Mouse (Mus musculus) midbrain, embryonic 13.5 days (tissue): ENCODE data around the gene St3gal4. TPM values are rescaled to one million over a fixed set of nuclear protein-coding genes. Genes with fewer than 3 reads are reported as not detected.
A peak's percentile ranks its signal among the peaks of the same experiment; 100 is the strongest.

Experiments
- ATAC-seq: fragments of 200-750 bp; cut with Nextera tagmentation; 2 replicates; pipeline ENCODE4 v1.8.0; 2017; ENCODE audit warnings: mild to moderate bottlenecking, moderate TSS enrichment, moderate library complexity
- H3K27ac ChIP-seq: fragments of 300-500 bp; sonication (generic); 2 replicates; pipeline ENCODE4 v1.5.1; 2015; ENCODE audit warnings: inconsistent platforms, mild to moderate bottlenecking, moderate library complexity
- H3K27me3 ChIP-seq: fragments of 300-500 bp; sonication (generic); 2 replicates; pipeline ENCODE4 v1.6.1; 2015; ENCODE audit warnings: mild to moderate bottlenecking, inconsistent platforms
- H3K36me3 ChIP-seq: fragments of 300-500 bp; sonication (generic); 2 replicates; pipeline ENCODE4 v1.6.1; 2015; ENCODE audit warnings: mild to moderate bottlenecking, inconsistent platforms
- H3K4me1 ChIP-seq: fragments of 300-500 bp; sonication (generic); replicated peaks from 2 replicates; pipeline ENCODE4 v1.6.1; 2015; ENCODE audit warnings: inconsistent platforms
- H3K4me2 ChIP-seq: fragments of 300-500 bp; sonication (generic); replicated peaks from 2 replicates; pipeline ENCODE4 v1.6.1; 2015; ENCODE audit warnings: moderate library complexity, mild to moderate bottlenecking, inconsistent platforms
- H3K4me3 ChIP-seq: fragments of 300-500 bp; sonication (generic); replicated peaks from 2 replicates; pipeline ENCODE4 v1.5.1; 2015; ENCODE audit warnings: mild to moderate bottlenecking, inconsistent platforms
- H3K9ac ChIP-seq: fragments of 300-500 bp; sonication (generic); replicated peaks from 2 replicates; pipeline ENCODE4 v1.6.1; 2015; ENCODE audit warnings: mild to moderate bottlenecking, inconsistent platforms
- H3K9me3 ChIP-seq: fragments of 300-500 bp; sonication (generic); 2 replicates; pipeline ENCODE4 v1.6.1; 2016; ENCODE audit warnings: mild to moderate bottlenecking, inconsistent platforms
- WGBS: fragments of 180-500 bp; shearing (Covaris S2); methylation state at CpG from one replicate; pipeline ENCODE4 v1.1.7; 2015; 5-methylcytosine and 5-hydroxymethylcytosine counted together
- polyA plus RNA-seq: library from polyadenylated mRNA; unstranded; fragments of >200 nt; fragmentation: Nextera tagmentation; extraction: Ambion mirVana; gene quantifications from 2 replicates; pipeline ENCODE4 v1.2.1, GENCODE M21; 2015

The St3gal4 gene
- polyA plus RNA-seq, 1 experiment from 2014 or later: 8.3 TPM

- no peaks in the 10 kb centered on the region for H3K4me1 ChIP-seq
- no peak overlapping the region for H3K4me3 ChIP-seq
- H3K36me3 ChIP-seq: peaks cover 12% of the 10 kb centered on the region; the same call in 1 of the 2 replicates
- H3K9me3 ChIP-seq: no peaks in the 10 kb centered on the region
- no peak for ATAC-seq
- no peak overlapping the region for H3K27ac ChIP-seq
- no peak overlapping the region for H3K4me2 ChIP-seq
- H3K9ac ChIP-seq: no peak overlapping the region
- H3K27me3 ChIP-seq: no peaks in the 10 kb centered on the region
- WGBS: 78% methylated on average over 6 of the region's 6 CpGs
These were observed 86.6 kb downstream of the St3gal4 start for GRCm38 (mm10) chr9:35032457-35032856.

GRCm38 (mm10) chr9:35030823-35031222, 88.2 kb downstream of the St3gal4 start:
- H3K4me1 ChIP-seq: no peaks in the 10 kb centered on the region
- no peak overlapping the region for H3K4me2 ChIP-seq

GRCm38 (mm10) chr9:35027382-35027997, 91.6 kb downstream of the St3gal4 start:
- Histone ChIP-seq H3K27me3 (0 out of 2 replicates have a peak, but pooled peaks cover 13% of the 10 kb centered on the region), H3K27ac (no peak overlapping the region), H3K4me1 (peaks cover 12% of the 10 kb centered on the region), H3K9ac (no peak overlapping the region), H3K9me3 (no peaks in the 10 kb centered on the region), H3K36me3 (peaks cover 4% of the 10 kb centered on the region; the same call in 1 of the 2 replicates), H3K4me2 (no peak overlapping the region), H3K4me3 (no peak overlapping the region)
- WGBS: 87% methylated on average over 6 of the region's 6 CpGs
- no peak for ATAC-seq

More at GRCm38 (mm10) chr9:35030823-35031222, 88.2 kb downstream of the St3gal4 start:
- 84% methylated on average over 5 of the region's 5 CpGs for WGBS
- no peaks in the 10 kb centered on the region for H3K27me3 ChIP-seq
- H3K27ac ChIP-seq: no peak overlapping the region
- no peaks in the 10 kb centered on the region for H3K9me3 ChIP-seq
- ATAC-seq: no peak
- no peak overlapping the region for H3K9ac ChIP-seq
- H3K4me3 ChIP-seq: no peak overlapping the region
- H3K36me3 ChIP-seq: peaks cover 10% of the 10 kb centered on the region; the same call in 1 of the 2 replicates

- H3K36me3 ChIP-seq: peaks cover 4% of the 10 kb centered on the region; the same call in 1 of the 2 replicates
- no peaks in the 10 kb centered on the region for H3K9me3 ChIP-seq
- H3K27me3 ChIP-seq: 0 out of 2 replicates have a peak, but pooled peaks cover 13% of the 10 kb centered on the region
- peaks cover 12% of the 10 kb centered on the region for H3K4me1 ChIP-seq
- no peak overlapping the region for H3K27ac ChIP-seq
- H3K4me2 ChIP-seq: no peak overlapping the region
- no peak overlapping the region for H3K4me3 ChIP-seq
- no peak overlapping the region for H3K9ac ChIP-seq
- WGBS: 73% methylated on average over 6 of the region's 6 CpGs
- ATAC-seq: no peak
These were observed 92.2 kb downstream of the St3gal4 start for GRCm38 (mm10) chr9:35026897-35027311.

- Histone ChIP-seq H3K36me3 (peaks cover 5% of the 10 kb centered on the region; the same call in 1 of the 2 replicates), H3K4me2 (no peak overlapping the region), H3K9me3 (no peaks in the 10 kb centered on the region), H3K4me1 (peaks cover 12% of the 10 kb centered on the region), H3K27me3 (0 out of 2 replicates have a peak, but pooled peaks cover 13% of the 10 kb centered on the region), H3K4me3 (no peak overlapping the region), H3K27ac (no peak overlapping the region), H3K9ac (no peak overlapping the region)
- 86% methylated on average over 6 of the region's 6 CpGs for WGBS
- no peak for ATAC-seq
These were observed 92.8 kb downstream of the St3gal4 start for GRCm38 (mm10) chr9:35026311-35026710.

GRCm38 (mm10) chr9:35024591-35025496, 94.2 kb downstream of the St3gal4 start:
- no peak overlapping the region for H3K27ac ChIP-seq
- H3K36me3 ChIP-seq: peaks cover 8% of the 10 kb centered on the region; the same call in 1 of the 2 replicates
- H3K9ac ChIP-seq: peak overlapping the region; percentile 56
- H3K27me3 ChIP-seq: 0 out of 2 replicates have a peak, but pooled peaks cover 13% of the 10 kb centered on the region
- H3K9me3 ChIP-seq: no peaks in the 10 kb centered on the region
- 3% methylated on average over 25 of the region's 25 CpGs for WGBS
- peak overlapping the region; percentile 62 for H3K4me2 ChIP-seq
- peak overlapping the region; percentile 34 for H3K4me3 ChIP-seq
- ATAC-seq: peak; percentile 61
- peaks cover 12% of the 10 kb centered on the region for H3K4me1 ChIP-seq

- no peak for ATAC-seq
- Histone ChIP-seq H3K36me3 (0 out of 2 replicates have a peak, but pooled peaks cover 3% of the 10 kb centered on the region), H3K27me3 (0 out of 2 replicates have a peak, but pooled peaks cover 13% of the 10 kb centered on the region), H3K27ac (no peak overlapping the region), H3K9ac (no peak overlapping the region), H3K4me1 (peaks cover 31% of the 10 kb centered on the region), H3K4me3 (no peak overlapping the region), H3K4me2 (no peak overlapping the region), H3K9me3 (no peaks in the 10 kb centered on the region)
- WGBS: 90% methylated on average over 1 of the region's 1 CpGs
These were observed 97.3 kb downstream of the St3gal4 start for GRCm38 (mm10) chr9:35021744-35022143.

GRCm38 (mm10) chr9:35020015-35020653, 98.9 kb downstream of the St3gal4 start:
- Histone ChIP-seq H3K4me1 (peaks cover 29% of the 10 kb centered on the region), H3K27me3 (0 out of 2 replicates have a peak, but pooled peaks cover 9% of the 10 kb centered on the region), H3K36me3 (0 out of 2 replicates have a peak, but pooled peaks cover 3% of the 10 kb centered on the region), H3K4me3 (no peak overlapping the region), H3K9ac (no peak overlapping the region), H3K4me2 (no peak overlapping the region), H3K9me3 (no peaks in the 10 kb centered on the region), H3K27ac (no peak overlapping the region)
- ATAC-seq: no peak
- WGBS: 63% methylated on average over 11 of the region's 11 CpGs

GRCm38 (mm10) chr9:35019372-35019771, 99.7 kb downstream of the St3gal4 start:
- 0 out of 2 replicates have a peak, but pooled peaks cover 3% of the 10 kb centered on the region for H3K36me3 ChIP-seq
- H3K4me2 ChIP-seq: no peak overlapping the region
- peaks cover 21% of the 10 kb centered on the region for H3K4me1 ChIP-seq
- 0 out of 2 replicates have a peak, but pooled peaks cover 8% of the 10 kb centered on the region for H3K27me3 ChIP-seq
- H3K9ac ChIP-seq: no peak overlapping the region
- WGBS: 11% methylated on average over 3 of the region's 3 CpGs
- no peak overlapping the region for H3K27ac ChIP-seq
- ATAC-seq: peak; percentile 54; the same call in 1 of the 2 replicates
- H3K9me3 ChIP-seq: no peaks in the 10 kb centered on the region
- H3K4me3 ChIP-seq: no peak overlapping the region

- 57% methylated on average over 5 of the region's 5 CpGs for WGBS
- Histone ChIP-seq H3K36me3 (0 out of 2 replicates have a peak, but pooled peaks cover 3% of the 10 kb centered on the region), H3K4me1 (peaks cover 20% of the 10 kb centered on the region), H3K9ac (no peak overlapping the region; the same call in 1 of the 2 replicates), H3K27me3 (no peaks in the 10 kb centered on the region), H3K27ac (no peak overlapping the region; the same call in 1 of the 2 replicates), H3K4me3 (no peak overlapping the region), H3K9me3 (no peaks in the 10 kb centered on the region), H3K4me2 (peak overlapping the region; percentile 32; the same call in 1 of the 2 replicates)
- peak; percentile 58; the same call in 1 of the 2 replicates for ATAC-seq
These were observed 101.0 kb downstream of the St3gal4 start for GRCm38 (mm10) chr9:35018056-35018455.

- H3K27ac ChIP-seq: peak overlapping the region; percentile 54
- peaks cover 20% of the 10 kb centered on the region for H3K4me1 ChIP-seq
- 0 out of 2 replicates have a peak, but pooled peaks cover 3% of the 10 kb centered on the region for H3K36me3 ChIP-seq
- peak; percentile 77 for ATAC-seq
- no peaks in the 10 kb centered on the region for H3K27me3 ChIP-seq
- H3K9ac ChIP-seq: peak overlapping the region; percentile 28; the same call in 1 of the 2 replicates
- H3K4me3 ChIP-seq: no peak overlapping the region
- H3K4me2 ChIP-seq: peak overlapping the region; percentile 32; the same call in 1 of the 2 replicates
- no peaks in the 10 kb centered on the region for H3K9me3 ChIP-seq
- WGBS: 37% methylated on average over 13 of the region's 13 CpGs
These were observed 101.5 kb downstream of the St3gal4 start for GRCm38 (mm10) chr9:35017563-35017962.
